Mouse (Mus musculus): ENCODE measurements at regions not wholly inside any gene's neighbourhood (a gene's known extent, or its start where the extent isn't known, plus 50 kb on each side); places are given as distances from the start of the nearest gene placed in this dataset.

GRCm38 (mm10) chr9:79392020-79392419 lies 326.6 kb downstream of the Col12a1 start:
- H3K36me3 ChIP-seq: no peaks in the 10 kb centered on the region
- no peaks in the 10 kb centered on the region for H3K4me1 ChIP-seq
- no peak overlapping the region for H3K4me3 ChIP-seq
- no peaks in the 10 kb centered on the region for H3K9me3 ChIP-seq (replicated peaks)
- no peak overlapping the region for H3K27ac ChIP-seq (replicated peaks)
- 92% methylated on average over 2 of the region's 2 CpGs for WGBS
- DNase-seq (ENCODE audit: low spot score): no peak
- no peaks in the 10 kb centered on the region for H3K27me3 ChIP-seq (ENCODE audit: low read depth, poor library complexity, severe bottlenecking)

GRCm38 (mm10) chr9:79414989-79415388 lies 303.6 kb downstream of the Col12a1 start:
- no peaks in the 10 kb centered on the region for H3K9me3 ChIP-seq (replicated peaks)
- no peak for DNase-seq (ENCODE audit: low spot score)
- no peaks in the 10 kb centered on the region for H3K36me3 ChIP-seq
- no peaks in the 10 kb centered on the region for H3K4me1 ChIP-seq
- no peak overlapping the region for H3K4me3 ChIP-seq
- H3K27me3 ChIP-seq (ENCODE audit: low read depth, poor library complexity, severe bottlenecking): no peaks in the 10 kb centered on the region
- H3K27ac ChIP-seq (replicated peaks): no peak overlapping the region

DNA sequence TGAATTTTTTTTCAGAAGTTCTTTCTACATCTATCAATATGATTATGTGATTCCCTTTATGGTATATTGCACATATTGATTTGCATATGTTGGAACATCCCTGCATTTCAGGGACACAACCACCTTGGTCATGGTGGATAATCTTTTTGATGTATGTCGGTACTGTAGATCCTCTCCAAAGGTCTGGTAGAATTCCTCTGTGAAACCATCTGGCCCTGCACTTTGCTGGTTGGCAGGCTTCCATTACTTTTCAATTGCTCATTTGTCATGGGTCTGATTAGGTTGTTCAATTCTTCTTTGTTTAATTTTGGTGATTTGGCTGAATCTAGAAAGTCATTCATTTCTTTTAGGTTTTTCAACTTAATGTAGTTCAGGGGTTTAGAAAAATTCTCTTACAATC lies 288.2 kb downstream of the Col12a1 start:
- H3K27ac ChIP-seq (replicated peaks): no peak overlapping the region
- H3K9me3 ChIP-seq (replicated peaks): no peaks in the 10 kb centered on the region
- no peaks in the 10 kb centered on the region for H3K36me3 ChIP-seq
- no peaks in the 10 kb centered on the region for H3K4me1 ChIP-seq
- H3K4me3 ChIP-seq: no peak overlapping the region
- 90% methylated on average over 1 of the region's 1 CpGs for WGBS
- H3K27me3 ChIP-seq (ENCODE audit: low read depth, poor library complexity, severe bottlenecking): no peaks in the 10 kb centered on the region
- no peak for DNase-seq (ENCODE audit: low spot score)

- no peaks in the 10 kb centered on the region for H3K9me3 ChIP-seq (replicated peaks)
- no peak overlapping the region for H3K4me3 ChIP-seq
- no peaks in the 10 kb centered on the region for H3K4me1 ChIP-seq
- H3K27ac ChIP-seq (replicated peaks): no peak overlapping the region
- no peaks in the 10 kb centered on the region for H3K27me3 ChIP-seq (ENCODE audit: low read depth, poor library complexity, severe bottlenecking)
- no peak for DNase-seq (ENCODE audit: low spot score)
- 94% methylated on average over 3 of the region's 3 CpGs for WGBS
- no peaks in the 10 kb centered on the region for H3K36me3 ChIP-seq
Measured at GRCm38 (mm10) chr9:79437636-79438035, 281.0 kb downstream of the Col12a1 start.

DNA sequence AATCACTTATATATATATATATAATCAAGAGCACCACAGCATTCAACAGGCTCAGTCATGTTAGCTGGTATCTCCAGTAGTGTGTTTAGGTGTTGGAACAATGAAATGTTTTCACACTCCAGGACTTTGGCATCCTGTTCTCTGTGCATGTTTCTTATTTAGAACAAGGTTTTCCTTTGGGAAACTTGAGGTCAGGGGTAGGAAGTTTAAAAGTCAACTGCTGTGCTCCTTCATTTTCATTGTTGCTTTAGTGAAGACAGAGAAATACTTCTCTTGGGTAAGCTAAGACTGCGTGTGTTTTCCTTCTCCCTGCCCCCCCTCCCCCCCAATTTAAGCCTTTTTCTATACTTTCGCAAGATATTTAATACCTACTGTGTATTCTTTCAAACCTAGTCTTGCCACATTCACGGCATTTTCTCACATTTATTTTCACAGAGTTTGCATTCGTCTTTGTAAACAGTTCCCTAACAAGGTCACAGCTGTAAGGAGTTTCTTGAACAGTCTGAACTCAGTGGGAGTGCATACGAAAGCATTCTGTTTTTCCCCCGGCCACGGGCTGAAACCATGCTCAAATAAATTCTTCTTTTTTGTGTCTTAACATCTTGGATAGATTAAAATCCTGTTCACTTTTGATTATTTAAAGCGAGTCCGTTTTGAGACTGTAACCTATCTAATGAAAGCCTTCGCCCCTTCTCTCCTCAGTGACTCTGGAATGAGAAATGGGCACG lies 279.2 kb downstream of the Col12a1 start:
- Histone ChIP-seq H3K4me1 (no peaks in the 10 kb centered on the region), H3K4me3 (no peak overlapping the region), H3K27me3 (ENCODE audit: low read depth, poor library complexity, severe bottlenecking) (no peaks in the 10 kb centered on the region), H3K27ac (replicated peaks) (no peak overlapping the region), H3K9me3 (replicated peaks) (no peaks in the 10 kb centered on the region), H3K36me3 (no peaks in the 10 kb centered on the region)
- DNase-seq (ENCODE audit: low spot score): no peak
- 57% methylated on average over 11 of the region's 11 CpGs for WGBS

GRCm38 (mm10) chr9:79455226-79455625 lies 263.4 kb downstream of the Col12a1 start:
- no peaks in the 10 kb centered on the region for H3K36me3 ChIP-seq
- H3K27ac ChIP-seq (replicated peaks): no peak overlapping the region
- no peaks in the 10 kb centered on the region for H3K27me3 ChIP-seq (ENCODE audit: low read depth, poor library complexity, severe bottlenecking)
- no peak overlapping the region for H3K4me3 ChIP-seq
- no peak for DNase-seq (ENCODE audit: low spot score)
- no peaks in the 10 kb centered on the region for H3K9me3 ChIP-seq (replicated peaks)
- WGBS: 50% methylated on average over 3 of the region's 3 CpGs
- no peaks in the 10 kb centered on the region for H3K4me1 ChIP-seq

DNA sequence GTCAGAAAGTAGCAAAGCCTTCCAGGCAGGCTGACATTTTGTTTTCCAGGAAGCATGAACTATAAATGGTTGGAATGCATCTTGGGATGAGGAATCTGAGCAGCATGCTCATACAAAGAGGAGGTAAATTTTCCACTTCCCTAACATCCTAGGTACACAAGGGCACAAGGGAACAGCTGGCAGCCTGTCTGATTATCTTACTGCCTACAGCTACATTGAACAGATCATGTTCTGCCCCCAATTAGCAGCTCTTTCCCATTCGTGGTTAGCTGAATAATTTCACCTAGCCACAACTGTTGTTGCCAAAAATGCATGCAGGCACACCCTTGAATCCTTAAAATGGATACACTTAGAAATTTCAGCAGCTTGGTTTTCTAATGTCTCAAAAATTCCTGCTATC lies 239.5 kb downstream of the Col12a1 start:
- no peaks in the 10 kb centered on the region for H3K36me3 ChIP-seq
- no peak overlapping the region for H3K27ac ChIP-seq (replicated peaks)
- H3K27me3 ChIP-seq (ENCODE audit: low read depth, poor library complexity, severe bottlenecking): no peaks in the 10 kb centered on the region
- no peak for DNase-seq (ENCODE audit: low spot score)
- H3K4me3 ChIP-seq: no peak overlapping the region
- H3K9me3 ChIP-seq (replicated peaks): no peaks in the 10 kb centered on the region
- WGBS: 54% methylated on average over 1 of the region's 1 CpGs
- H3K4me1 ChIP-seq: no peaks in the 10 kb centered on the region

DNA sequence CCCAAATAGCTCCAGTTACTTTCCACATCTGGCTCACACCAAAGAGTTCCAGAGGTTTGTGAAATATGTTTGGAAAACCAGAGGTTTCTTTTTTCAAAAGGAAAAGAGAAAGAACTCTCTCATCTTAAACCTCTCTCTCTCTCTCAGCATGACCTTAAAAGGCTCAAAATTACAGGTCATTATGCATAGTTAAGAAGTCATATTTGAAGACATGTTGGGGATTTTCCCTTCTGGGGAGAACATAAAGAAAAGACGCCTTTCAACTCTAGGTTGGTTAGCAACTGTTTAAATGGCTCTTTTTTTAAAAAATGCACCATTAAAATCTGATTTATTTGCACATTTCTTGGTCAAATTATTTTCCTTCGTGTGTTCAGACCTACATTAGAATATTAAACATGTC lies 218.4 kb downstream of the Col12a1 start:
- Histone ChIP-seq H3K27ac (replicated peaks) (no peak overlapping the region), H3K27me3 (ENCODE audit: low read depth, poor library complexity, severe bottlenecking) (no peaks in the 10 kb centered on the region), H3K9me3 (replicated peaks) (no peaks in the 10 kb centered on the region), H3K4me1 (no peaks in the 10 kb centered on the region), H3K4me3 (no peak overlapping the region), H3K36me3 (no peaks in the 10 kb centered on the region)
- no peak for DNase-seq (ENCODE audit: low spot score)
- 80% methylated on average over 2 of the region's 2 CpGs for WGBS

DNA sequence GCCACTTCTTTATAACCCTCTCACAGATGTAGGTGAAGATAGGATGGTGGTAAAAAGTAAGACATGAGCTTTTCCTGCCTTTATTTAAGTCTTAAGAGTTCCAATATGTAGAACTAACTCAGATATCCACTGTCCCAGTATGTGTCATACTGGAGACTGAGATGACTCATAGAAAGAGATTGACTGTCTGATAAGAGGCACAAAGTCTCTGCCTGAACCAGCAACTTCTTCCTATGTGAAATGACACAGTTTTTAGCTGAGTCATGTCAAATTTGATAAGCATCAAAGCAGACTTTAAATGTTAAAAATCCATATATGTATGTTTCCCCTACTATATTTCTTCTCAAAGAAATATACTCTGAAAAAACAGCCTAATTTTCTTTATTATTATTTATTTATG lies 216.6 kb downstream of the Col12a1 start:
- Histone ChIP-seq H3K27ac (replicated peaks) (no peak overlapping the region), H3K4me1 (no peaks in the 10 kb centered on the region), H3K9me3 (replicated peaks) (no peaks in the 10 kb centered on the region), H3K4me3 (no peak overlapping the region), H3K36me3 (no peaks in the 10 kb centered on the region), H3K27me3 (ENCODE audit: low read depth, poor library complexity, severe bottlenecking) (no peaks in the 10 kb centered on the region)
- DNase-seq (ENCODE audit: low spot score): no peak

GRCm38 (mm10) chr9:79516384-79516783 lies 202.2 kb downstream of the Col12a1 start:
- DNase-seq (ENCODE audit: low spot score): no peak
- H3K9me3 ChIP-seq (replicated peaks): no peaks in the 10 kb centered on the region
- H3K4me1 ChIP-seq: no peaks in the 10 kb centered on the region
- H3K27ac ChIP-seq (replicated peaks): no peak overlapping the region
- no peak overlapping the region for H3K4me3 ChIP-seq
- H3K27me3 ChIP-seq (ENCODE audit: low read depth, poor library complexity, severe bottlenecking): no peaks in the 10 kb centered on the region
- H3K36me3 ChIP-seq: no peaks in the 10 kb centered on the region
- WGBS: 93% methylated on average over 7 of the region's 7 CpGs

DNA sequence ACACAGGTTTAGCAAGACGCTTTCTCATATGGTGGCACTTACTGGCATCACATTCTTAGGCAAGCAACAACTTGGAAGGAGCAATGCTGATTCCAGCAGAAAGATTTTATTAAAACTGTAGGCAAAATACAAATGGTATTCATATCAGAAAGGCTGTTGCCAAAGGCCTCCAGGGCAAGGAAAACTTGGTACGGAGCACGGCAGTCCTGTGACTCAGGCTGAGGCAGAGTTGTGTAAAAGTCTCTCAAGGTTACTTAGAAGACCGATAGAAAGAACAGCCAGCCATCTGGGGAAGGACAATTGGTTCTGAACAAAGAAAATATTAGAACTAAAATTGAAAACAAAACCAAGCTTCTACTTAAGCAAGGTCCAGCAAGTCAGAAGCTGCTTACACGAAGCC lies 201.2 kb downstream of the Col12a1 start:
- Histone ChIP-seq H3K4me1 (no peaks in the 10 kb centered on the region), H3K27ac (replicated peaks) (no peak overlapping the region), H3K9me3 (replicated peaks) (no peaks in the 10 kb centered on the region), H3K4me3 (no peak overlapping the region), H3K36me3 (no peaks in the 10 kb centered on the region), H3K27me3 (ENCODE audit: low read depth, poor library complexity, severe bottlenecking) (no peaks in the 10 kb centered on the region)
- WGBS: 84% methylated on average over 5 of the region's 5 CpGs
- no peak for DNase-seq (ENCODE audit: low spot score)

DNA sequence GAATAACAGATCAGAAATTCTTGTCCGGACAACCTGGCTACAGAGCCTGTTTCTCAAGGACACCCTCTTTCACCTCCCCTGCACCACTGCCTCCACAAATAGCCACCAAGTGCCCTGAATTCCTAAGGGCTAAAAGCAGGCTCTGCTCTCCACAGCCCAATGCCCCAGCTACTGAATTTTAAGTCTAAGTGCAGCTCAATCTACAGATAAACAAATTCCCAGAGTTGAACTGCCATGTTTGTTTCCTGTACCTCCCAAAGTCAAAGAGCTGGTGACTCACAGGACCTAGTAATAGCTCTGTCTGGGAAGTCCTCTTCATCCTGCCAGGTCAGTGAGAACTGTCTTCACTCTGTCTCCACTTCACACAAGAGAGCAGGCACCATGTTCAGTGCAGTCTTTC lies 200.0 kb downstream of the Col12a1 start:
- 89% methylated on average over 1 of the region's 1 CpGs for WGBS
- Histone ChIP-seq H3K36me3 (no peaks in the 10 kb centered on the region), H3K9me3 (replicated peaks) (no peaks in the 10 kb centered on the region), H3K27ac (replicated peaks) (no peak overlapping the region), H3K4me3 (no peak overlapping the region), H3K27me3 (ENCODE audit: low read depth, poor library complexity, severe bottlenecking) (no peaks in the 10 kb centered on the region), H3K4me1 (no peaks in the 10 kb centered on the region)
- no peak for DNase-seq (ENCODE audit: low spot score)

DNA sequence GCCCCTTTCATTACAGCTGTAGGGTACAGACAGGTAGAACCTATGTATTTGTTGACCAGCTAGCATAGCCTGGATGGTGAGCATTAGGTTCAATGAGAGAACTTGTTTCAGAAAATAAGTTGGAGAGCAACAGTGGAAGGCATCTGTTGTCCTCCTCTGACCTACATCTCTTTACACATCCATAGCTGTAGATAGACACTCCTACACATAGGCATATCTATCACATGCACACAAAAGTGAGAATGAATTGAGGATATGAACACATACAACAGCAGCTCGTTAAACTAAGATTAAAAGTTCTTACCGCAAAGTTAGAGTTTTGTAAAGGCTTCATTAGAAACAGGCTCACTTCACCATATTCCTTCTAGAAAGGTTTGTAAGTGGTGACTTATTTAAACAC lies 198.1 kb downstream of the Col12a1 start:
- Histone ChIP-seq H3K4me1 (no peaks in the 10 kb centered on the region), H3K4me3 (no peak overlapping the region), H3K9me3 (replicated peaks) (no peaks in the 10 kb centered on the region), H3K27ac (replicated peaks) (no peak overlapping the region), H3K36me3 (no peaks in the 10 kb centered on the region), H3K27me3 (ENCODE audit: low read depth, poor library complexity, severe bottlenecking) (no peaks in the 10 kb centered on the region)
- no peak for DNase-seq (ENCODE audit: low spot score)
- WGBS: 94% methylated on average over 2 of the region's 2 CpGs

GRCm38 (mm10) chr9:79523054-79523453 lies 195.6 kb downstream of the Col12a1 start:
- H3K4me3 ChIP-seq: no peak overlapping the region
- 92% methylated on average over 4 of the region's 4 CpGs for WGBS
- no peak for DNase-seq (ENCODE audit: low spot score)
- H3K27me3 ChIP-seq (ENCODE audit: low read depth, poor library complexity, severe bottlenecking): no peaks in the 10 kb centered on the region
- no peaks in the 10 kb centered on the region for H3K9me3 ChIP-seq (replicated peaks)
- H3K4me1 ChIP-seq: no peaks in the 10 kb centered on the region
- H3K36me3 ChIP-seq: no peaks in the 10 kb centered on the region
- H3K27ac ChIP-seq (replicated peaks): no peak overlapping the region
